Mouse (Mus musculus): ENCODE data around the gene Pgghg.

Gene Pgghg

DNA sequence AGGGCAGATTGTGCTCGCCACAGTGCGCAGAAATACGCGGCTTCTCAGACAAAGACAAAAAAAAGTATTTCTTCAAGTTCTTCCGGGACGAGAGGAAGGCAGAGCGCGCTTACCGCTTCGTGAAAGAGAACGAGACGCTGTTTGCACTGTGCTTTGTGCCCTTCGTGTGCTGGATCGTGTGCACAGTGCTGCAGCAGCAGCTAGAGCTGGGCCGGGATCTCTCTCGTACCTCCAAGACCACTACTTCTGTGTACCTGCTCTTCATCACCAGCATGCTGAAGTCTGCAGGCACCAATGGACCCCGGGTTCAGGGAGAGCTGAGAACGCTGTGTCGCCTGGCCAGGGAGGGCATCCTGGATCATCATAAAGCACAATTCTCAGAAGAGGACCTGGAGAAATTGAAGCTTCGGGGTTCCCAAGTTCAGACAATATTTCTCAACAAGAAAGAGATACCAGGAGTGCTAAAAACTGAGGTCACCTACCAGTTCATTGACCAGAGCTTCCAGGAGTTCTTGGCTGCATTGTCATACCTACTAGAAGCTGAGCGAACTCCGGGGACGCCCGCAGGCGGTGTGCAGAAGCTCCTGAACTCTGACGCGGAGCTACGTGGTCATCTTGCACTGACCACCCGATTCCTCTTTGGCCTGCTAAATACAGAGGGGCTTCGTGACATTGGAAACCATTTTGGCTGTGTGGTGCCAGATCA lies 18.0 kb upstream of the Pgghg start:
- DNase-seq: no peak

DNA sequence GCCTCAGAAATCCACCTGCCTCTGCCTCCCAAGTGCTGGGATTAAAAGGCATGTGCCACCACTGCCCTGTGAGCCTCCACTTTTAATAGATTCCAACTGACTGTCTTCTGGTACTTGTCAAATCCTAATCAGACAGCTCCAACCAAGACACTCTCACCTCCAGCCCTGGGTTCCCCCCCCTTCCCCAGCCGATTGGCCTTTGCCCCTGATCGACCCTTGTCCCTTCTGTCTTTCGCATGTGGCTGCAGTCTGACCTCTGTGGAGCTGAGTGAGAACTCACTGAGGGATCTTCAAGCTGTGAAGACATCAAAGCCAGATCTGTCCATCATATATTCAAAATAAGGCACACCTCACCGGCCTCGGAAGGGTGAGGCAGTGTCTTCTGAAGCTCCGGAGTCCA lies 14.0 kb upstream of the Pgghg start:
- no peak for DNase-seq

DNA sequence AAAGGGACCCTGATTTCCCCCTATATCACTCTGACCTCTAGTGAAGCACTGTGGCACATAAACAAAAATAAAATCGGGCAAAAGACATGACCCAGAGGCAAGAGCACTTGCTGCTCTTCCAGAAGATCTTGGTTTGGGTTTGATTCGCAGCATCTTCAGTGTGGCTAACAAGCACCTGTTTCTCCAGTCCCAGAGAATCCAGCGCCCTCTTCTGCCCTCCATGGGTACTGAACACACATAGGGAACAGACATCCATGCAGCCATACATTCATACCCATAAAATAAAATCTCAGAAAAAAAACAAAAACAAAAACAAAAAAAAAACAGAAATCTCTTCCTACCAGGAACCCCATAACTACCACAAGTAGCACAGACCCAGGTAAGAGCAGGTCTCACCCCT lies 2.8 kb upstream of the Pgghg start:
- DNase-seq: no peak

DNA sequence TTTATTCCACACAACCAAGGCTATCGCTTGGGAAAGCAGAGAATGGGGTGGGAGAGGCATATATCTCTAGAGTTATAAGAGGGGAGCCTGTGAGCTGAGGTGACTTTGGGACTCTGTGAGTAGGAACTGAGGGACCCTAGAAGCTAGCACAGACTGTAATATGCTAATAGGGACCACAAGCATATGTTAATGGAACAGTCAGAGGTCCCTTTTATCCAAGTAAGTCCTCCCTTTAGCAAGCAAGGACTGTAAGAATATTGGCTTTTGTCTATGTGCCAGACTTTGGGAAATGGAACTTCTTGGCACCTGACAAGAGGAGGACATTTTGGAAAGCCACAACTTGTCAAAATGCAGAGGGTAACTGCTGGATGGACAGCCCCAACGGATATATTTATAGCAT lies 2.3 kb upstream of the Pgghg start:
- no peak for DNase-seq

DNA sequence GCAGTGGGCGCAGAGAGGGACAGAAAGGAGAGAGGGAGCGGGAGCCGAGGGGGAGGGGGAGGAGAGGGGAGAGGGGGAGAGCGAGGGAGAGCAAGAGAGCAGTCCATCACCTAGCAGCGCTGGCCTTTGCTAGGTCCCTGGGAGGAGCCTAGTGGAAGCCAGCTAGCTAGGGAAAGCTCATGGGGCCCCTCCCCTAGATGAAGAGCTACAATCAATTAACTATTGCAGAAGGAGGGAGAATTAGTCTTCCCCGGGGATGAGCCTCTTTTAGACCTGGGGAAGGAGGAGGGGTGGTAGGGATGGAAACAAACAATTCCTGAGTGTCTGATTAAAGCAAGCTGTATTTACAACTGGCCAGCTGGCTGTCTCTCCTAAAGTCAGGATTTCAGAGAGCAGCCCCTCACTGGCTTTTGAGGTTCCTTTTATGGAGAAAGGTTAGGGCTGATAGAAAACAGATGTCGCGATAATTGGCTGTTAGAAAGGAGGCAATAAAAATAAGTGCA lies 1.5 kb upstream of the Pgghg start:
- DNase-seq: no peak

DNA sequence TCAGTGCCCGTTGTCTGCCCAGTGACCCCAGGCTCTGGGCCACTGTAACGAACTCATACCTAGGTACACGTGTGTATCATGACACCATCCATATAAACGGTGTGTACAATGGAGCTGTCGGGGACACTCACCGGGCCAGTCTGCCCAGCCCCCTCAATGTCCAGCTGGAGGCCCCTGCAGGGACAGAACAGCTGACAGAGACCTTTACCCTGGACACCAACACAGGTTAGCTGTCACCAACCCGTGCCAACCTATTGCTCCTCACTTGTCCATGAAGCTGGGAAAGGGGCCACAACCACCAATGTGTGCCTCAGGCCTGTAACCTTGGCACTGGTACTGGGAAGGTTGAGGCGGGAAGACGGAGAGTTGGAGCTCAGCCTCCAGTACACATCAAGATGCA lies 1.1 kb downstream of the Pgghg start:
- no peak for DNase-seq

DNA sequence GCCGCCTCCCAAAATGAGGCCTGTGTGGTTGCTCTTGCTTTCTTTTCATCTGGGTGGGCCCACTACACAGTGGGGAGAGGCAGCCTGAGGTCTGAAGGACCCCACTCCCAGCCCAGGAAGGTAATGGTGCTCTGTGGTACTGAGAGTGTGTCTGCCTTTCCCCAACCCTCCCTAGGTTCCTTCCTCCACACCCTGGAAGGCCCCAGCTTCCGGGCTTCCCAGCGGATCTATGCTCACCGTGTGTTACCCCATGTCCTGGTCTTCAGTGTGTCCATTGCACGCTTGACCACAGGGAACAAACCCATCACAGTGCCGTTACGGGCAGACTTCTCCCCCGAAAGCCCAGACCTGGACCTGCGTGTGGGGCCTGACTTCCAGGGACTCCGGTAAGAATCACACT lies 1.6 kb downstream of the Pgghg start:
- no peak for DNase-seq

DNA sequence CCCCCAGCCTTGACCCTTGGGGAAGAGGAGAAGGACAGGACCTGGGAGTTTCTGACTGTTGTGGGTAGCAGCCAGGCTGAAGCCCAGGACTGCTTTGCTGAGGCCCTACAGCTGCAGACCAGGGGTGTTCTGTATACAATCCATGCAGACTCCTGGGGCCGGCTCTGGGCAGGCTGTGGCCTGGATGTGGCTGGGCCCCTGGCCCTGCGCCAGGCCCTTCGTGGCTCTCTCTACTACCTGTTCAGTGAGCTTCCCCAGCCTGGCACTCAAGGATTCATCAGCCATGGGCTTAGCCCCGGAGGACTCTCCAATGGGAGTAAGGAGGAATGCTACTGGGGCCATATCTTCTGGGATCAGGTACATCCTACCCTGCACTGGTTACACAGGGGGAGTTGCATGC lies 2.2 kb downstream of the Pgghg start:
- no peak for DNase-seq

DNA sequence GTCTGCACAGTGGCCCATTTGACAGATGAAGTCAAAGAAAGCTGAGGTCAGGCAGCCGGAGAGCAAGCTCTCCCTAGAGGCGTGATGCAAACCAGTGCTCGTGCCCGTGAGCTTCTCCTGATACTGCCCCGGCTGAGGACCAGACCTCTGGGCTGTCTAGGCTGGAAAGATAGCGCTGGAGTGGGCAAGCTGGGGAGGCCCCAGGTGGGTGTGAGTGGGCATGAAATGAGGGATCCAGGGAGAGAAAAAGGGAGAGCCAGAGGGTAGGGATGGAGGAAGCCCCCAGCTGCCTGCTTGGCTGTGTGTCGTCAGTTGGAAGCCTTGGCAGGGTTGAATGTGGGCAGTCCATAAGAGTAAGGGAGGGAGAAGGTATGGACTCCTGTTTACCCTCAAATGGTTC lies 3.0 kb downstream of the Pgghg start:
- DNase-seq: no peak

DNA sequence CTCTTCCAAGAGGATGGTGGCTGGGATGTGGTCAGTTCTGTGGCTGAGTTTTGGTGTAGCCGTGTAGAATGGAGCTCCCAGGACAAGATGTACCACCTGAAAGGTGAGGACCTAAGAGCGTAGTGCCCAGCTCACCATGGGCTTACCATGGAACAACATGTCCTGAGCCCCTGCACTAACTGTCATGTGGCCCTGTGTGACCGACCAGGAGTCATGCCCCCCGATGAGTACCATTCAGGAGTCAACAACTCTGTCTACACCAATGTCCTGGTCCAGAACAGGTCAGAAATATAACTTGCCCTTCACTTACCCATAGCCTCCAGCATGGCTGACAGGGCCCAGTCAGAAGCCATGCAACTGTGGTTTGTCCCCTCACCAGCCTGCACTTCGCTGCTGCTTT lies 4.1 kb downstream of the Pgghg start:
- no peak for DNase-seq

DNA sequence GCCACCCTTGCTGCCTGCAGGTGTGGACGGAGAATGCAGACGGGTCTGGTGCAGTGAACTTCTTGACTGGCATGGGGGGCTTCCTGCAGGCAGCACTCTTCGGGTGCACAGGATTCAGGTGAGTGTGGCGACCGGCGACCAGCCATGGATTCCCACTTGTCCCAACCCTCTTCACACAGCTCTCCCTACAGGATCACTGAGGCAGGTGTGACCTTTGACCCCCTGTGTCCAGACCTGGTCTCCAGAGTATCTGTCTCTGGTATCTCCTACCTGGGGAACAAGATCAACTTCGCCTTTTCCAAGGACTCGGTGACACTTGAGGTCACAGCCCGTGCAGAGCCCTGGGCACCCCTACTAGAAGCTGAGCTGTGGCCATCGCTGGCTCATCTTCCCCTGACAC lies 5.1 kb downstream of the Pgghg start:
- DNase-seq: no peak

DNA sequence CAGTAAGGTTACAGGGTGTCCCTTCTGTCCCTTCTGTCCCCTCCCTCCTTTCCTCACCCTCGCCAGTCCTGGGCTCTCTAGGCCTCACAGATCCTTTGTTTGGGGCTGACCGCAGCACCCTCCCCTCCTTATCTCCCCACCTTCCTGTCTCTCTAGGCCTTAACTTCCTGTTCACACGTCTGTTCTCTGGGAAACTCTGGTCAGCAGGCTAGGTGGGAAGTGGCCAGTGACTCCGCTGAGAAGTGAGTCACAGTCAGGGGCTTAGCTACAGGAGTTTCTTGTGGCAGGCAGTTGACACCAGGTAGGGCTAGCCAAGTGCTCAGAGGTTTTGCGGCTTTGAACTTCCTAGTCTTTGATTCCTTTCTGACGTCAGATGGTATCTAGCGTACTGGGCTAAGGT lies 5.8 kb downstream of the Pgghg start:
- no peak for DNase-seq

DNA sequence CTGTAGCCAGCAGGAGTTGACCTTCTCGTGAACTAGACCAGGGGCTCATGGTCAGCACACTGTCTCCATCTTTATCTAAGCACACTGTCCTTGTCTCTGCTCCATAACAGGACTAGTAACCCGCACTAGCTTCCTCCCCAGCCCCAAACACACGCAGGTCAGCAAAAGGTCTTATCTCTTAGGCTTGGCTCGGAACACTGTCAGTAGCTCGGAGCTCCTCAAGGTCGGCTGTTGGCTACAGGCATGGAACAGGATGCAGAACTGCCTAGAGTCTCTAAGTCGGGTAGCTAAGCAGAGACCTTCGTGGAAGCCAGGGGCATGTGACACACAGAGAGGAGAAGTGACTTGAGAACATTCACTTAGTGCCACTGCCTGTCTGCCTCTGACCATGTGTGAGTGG lies 7.0 kb downstream of the Pgghg start:
- DNase-seq: no peak

DNA sequence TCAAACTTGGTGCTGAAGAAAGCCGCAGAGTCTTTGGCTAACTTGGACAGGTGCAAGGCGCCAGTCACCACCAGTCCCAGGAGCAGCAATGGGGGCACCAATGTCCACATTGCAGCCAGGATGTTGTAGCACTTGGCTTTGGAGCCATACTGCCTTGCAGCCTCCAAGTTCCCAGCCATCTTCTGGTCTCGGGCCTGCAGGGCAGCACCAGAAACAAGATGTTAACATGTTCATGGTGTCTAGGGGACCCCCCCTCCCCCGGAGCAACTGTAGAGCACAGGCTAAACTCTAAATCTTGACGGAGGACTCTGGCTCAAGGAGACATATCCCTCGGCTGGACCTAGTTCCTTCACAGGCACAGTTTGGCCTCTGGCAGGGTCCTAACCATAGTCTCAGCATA lies 8.1 kb downstream of the Pgghg start:
- no peak for DNase-seq

DNA sequence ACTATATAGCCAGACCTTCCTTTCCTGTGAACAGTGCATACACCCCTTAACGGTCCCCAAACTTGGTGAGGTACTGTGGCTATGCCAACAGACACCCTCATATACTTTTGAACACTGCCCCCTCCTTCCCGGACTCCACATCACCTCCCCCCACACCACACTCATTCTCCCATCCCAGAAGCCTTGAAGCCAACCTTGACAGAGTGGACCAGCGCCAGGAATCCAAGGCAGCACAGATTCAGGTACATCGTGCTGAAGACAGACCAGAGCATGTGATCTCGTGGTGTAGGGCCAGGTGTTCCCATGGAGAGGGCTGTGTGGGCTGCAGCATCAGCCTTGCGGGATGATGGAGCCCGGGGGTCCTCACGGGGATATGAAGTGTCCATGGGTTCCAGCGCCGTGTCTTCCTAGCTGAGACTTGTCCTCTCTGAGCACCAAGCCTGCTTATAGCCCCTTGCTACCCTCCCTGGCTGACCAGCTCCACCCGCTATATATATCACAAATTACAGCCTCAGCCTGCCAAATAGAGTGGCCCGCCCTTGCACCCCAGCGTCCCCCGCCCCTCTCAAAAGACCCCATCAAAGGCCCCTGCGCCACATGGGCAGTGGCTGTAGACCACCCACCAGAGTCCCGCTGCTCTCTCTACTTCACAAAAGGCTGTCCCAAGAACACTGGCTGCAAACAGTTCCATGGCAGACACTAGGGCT lies 8.8 kb downstream of the Pgghg start, which contains the start of gene Ifitm5:
Gene Ifitm5 (minus strand): TSS at position 468 of the 707 bp plus-strand sequence.
- DNase-seq: no peak

DNA sequence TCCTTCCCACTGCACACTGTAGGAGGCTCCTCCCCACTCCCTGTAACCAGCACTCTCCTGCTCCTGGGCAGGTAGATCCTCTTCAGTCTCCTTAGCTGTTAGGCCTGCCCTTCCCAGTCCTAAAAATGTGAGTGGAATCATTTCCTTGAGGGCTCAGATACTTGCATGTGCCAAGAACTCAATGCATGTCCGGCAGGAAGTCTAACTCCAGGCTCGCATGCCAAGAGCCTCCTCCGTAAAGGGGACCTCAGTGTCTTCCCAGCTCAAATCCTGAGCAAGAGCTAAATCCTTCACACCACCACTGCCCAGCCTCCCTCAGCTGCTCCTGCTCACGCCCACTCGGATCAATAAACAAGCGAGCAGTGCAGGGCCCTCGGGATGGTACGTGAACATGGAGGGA lies 9.9 kb downstream of the Pgghg start:
- no peak for DNase-seq

DNA sequence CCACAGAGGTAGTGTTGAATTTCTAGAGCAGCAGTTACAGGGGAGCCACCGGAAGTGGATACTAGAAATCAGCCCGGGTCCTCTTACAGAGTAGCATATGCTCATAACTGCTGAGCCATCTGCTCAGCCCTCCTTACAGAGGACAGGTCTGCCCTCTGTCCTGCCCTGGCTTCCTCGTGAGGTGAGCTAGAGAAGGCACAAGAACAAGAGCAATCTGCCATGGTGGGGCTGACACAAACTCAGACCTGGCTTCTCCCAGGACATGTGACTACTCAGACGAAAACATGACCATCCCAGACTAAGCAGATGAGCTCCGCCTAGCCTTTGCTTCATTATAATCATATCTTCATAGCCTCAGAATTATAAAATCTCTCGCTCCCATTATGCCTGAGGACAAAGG lies 10.6 kb downstream of the Pgghg start:
- no peak for DNase-seq

DNA sequence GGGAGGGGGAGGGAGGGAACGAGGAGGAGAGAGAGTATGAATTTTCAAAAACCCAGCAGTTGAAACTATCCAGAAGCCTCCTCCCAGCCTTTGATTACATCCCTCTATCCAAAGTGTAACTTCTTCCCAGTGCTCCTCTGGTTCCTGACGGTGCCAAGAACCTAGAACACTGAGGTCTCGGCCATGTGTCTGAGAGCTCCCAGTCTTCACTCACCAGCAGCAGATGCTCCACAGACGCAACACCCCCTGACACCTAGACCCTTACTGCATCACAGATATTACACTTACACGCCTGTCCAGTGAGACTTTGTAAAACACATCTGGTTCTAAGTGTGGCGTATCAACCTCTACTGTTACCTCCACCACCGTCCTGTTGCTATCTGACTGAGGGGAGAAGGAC lies 11.2 kb downstream of the Pgghg start:
- DNase-seq: no peak

DNA sequence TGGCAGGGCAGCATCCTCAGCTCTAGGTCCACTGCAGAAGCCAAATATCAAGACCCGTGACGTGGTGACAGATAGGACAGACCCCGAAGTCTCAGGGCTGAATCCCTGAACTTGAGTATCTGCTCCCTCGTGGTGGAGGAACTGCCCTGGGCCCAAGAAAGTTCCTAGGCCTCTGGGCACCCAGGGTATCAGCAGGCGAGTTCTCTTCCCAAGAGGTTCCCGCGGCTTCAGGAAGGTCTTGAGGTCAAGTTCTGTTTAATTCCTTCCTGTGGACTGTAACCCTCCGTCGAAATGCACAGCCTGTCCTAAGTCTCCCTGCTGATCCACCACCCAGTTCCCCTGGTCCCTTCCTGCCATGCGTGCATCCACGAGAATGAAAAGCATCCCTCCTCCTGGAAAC lies 11.9 kb downstream of the Pgghg start:
- DNase-seq: no peak

DNA sequence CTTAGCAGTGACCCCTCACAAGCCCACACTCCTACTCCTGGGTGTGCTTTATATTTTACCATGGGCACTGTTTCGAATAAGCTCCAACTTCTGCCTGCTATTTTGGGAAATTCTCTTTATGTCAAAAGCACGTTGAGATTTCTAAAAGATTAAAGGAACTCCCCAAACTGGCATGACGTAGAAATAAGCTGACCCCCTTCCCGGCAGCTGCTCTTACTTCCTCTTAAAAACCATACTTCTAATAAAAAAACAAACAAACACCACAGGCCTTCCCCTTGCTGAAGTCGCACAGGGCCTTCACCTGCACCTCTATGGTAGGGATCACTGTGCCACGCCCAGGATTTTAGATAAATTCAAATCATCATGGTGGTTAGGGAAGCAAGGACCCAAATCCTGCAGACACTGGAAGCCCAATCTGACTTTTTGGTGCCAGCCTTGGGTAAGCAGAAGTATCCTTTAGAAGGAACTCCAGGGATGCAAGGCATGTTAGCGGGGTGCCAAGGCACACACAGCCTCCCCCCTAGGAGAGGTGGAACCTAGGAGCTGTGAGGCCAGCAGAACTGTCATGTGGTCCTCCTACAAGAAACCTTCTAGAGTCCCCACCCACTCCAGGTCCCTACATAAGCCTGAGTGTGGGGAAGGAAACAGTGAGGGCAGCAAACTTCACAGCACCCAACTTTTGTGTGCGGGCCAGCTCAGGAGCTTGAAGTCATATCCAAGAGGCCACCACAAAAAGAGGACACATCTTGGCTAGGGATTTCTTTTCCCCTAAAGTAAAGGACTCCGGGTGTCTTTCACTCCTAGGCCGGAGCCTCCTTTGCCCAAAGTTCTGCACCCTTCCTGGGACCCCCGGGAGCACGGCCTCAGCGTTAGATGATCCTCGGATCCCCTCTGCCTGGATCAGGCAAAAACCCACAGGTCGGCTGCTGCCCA lies 12.9 kb downstream of the Pgghg start:
- no peak for DNase-seq

DNA sequence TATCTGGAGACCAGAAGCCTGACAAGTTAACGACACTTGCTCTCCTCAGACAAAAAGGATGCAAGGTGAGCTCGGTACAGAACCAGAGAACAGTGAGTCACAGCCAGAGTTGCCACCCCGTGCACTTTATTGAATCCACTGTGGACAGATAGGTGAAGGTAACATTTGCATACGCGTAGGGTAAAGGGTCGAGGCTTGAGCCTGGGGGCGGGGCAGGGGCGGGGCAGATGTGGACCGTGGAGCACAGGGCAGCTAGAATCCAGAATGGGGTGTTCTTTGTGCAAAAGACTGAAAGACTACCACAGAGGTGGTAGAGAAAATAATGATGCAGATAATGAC lies 13.5 kb downstream of the Pgghg start:
- DNase-seq: no peak

DNA sequence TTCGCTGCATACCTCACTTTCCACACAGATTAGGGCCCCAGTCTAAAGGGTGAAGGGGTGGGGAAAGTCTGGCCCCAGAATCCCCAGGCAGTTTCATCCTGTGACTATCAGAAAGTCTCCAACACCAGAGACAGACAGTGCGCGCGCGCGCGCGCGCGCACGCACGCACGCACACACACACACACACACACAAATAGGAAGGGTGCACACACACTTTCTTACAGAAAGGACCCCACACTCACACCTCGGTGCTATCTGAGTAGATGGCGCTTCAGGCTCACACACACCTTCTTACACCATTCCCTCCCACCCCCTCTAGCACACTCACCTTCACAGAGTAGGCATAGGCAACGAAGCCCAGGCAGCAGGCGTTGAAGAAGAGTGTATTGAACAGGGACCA lies 14.2 kb downstream of the Pgghg start:
- no peak for DNase-seq

DNA sequence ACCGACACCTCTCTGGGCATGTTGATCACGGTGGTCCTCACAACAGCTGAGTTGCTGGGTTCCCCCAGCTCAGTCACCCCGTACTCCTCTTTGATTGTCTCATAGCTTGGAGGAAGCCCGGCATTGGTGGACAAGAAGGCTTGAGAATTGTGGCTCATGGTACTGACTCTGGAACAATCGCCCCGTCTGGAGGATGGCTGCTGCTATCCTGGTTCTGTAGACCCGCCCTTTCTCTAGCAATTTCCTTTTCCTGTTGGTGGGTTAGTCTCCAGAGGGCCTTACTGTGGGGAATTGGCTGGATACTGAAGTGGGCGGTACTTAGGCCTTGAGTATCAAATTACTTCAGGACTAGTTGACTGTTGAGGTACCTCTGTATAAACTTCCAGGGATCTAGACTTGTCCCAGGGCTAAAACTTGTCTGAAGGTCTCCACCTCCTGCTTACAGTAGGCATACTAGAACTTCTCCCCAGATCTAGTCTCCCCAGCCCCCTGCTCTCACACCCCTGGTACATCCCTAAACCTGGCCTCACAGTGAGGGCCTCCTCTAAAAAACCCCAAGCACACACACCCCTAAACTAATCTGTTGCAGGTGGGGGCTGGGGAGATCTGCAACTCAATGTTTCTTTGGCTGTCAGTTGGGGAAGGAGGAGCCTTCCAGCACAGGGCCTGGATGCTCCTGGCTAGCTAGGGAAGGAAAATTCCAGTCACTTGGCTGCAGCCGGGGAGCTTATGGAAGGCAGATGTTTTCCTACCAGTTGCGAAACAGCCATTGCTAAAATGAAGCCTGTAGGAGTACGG lies 14.8 kb downstream of the Pgghg start, which contains the start of the genes Gm45717 and Ifitm2:
Gene Gm45717 (minus strand): TSS at position 180 of the 798 bp plus-strand sequence.
Gene Ifitm2 (minus strand): TSS at position 230 of the 798 bp plus-strand sequence.
- no peak for DNase-seq
